Mouse (Mus musculus) c-Kit-positive CD71-negative TER-119-negative erythroid progenitor cells, embryonic 14.5 days (primary cell): ENCODE measurements around the gene Eef1akmt2.

Experiments used
- DNase-seq: peaks from one replicate; pipeline ENCODE4 v3.0.0-alpha.2; 2013; ENCODE audit warnings: low read depth

Gene Eef1akmt2

GRCm38 (mm10) chr7:132866316-132866715 is 13.8 kb upstream of the Eef1akmt2 start:
- no peak for DNase-seq

- DNase-seq: peak; percentile 90
Observed at GRCm38 (mm10) chr7:132859042-132859958, 6.8 kb upstream of the Eef1akmt2 start, which contains the start of gene Abraxas2. TSS of gene Abraxas2 (plus strand) at chr7:132859225.

- DNase-seq: no peak
Observed at GRCm38 (mm10) chr7:132858043-132858608, 5.7 kb upstream of the Eef1akmt2 start.

- no peak for DNase-seq
Observed at GRCm38 (mm10) chr7:132856083-132856482, 3.6 kb upstream of the Eef1akmt2 start.

- DNase-seq: no peak
Observed at GRCm38 (mm10) chr7:132853946-132854345, 1.5 kb upstream of the Eef1akmt2 start.

GRCm38 (mm10) chr7:132853361-132853760 is 888 bp upstream of the Eef1akmt2 start:
- no peak for DNase-seq

GRCm38 (mm10) chr7:132843152-132843551 is 9.3 kb downstream of the Eef1akmt2 start:
- DNase-seq: no peak

- no peak for DNase-seq
Observed at GRCm38 (mm10) chr7:132842455-132842854, 10.0 kb downstream of the Eef1akmt2 start.

GRCm38 (mm10) chr7:132841287-132841686 is 11.2 kb downstream of the Eef1akmt2 start:
- DNase-seq: no peak

GRCm38 (mm10) chr7:132830955-132831354 is 21.5 kb downstream of the Eef1akmt2 start:
- DNase-seq: no peak

- peak; percentile 30 for DNase-seq
Observed at GRCm38 (mm10) chr7:132824346-132825022, 28.0 kb downstream of the Eef1akmt2 start.

GRCm38 (mm10) chr7:132823832-132824231 is 28.6 kb downstream of the Eef1akmt2 start:
- DNase-seq: no peak

- DNase-seq: no peak
Observed at GRCm38 (mm10) chr7:132820692-132821091, 31.8 kb downstream of the Eef1akmt2 start.

GRCm38 (mm10) chr7:132817056-132817455 is 35.4 kb downstream of the Eef1akmt2 start:
- DNase-seq: no peak

- no peak for DNase-seq
Observed at GRCm38 (mm10) chr7:132816528-132816927, 35.9 kb downstream of the Eef1akmt2 start.

- DNase-seq: no peak
Observed at GRCm38 (mm10) chr7:132815081-132815480, 37.4 kb downstream of the Eef1akmt2 start.

GRCm38 (mm10) chr7:132814089-132814450 is 38.4 kb downstream of the Eef1akmt2 start:
- DNase-seq: no peak

GRCm38 (mm10) chr7:132813416-132814088 is 38.9 kb downstream of the Eef1akmt2 start, which contains the start of gene Fam53b:
TSS of gene Fam53b (minus strand) at chr7:132813886.
- no peak for DNase-seq

- no peak for DNase-seq
Observed at GRCm38 (mm10) chr7:132812619-132813415, 39.7 kb downstream of the Eef1akmt2 start.

- no peak for DNase-seq
Observed at GRCm38 (mm10) chr7:132811716-132812618, 40.5 kb downstream of the Eef1akmt2 start.
